Mouse (Mus musculus) effector memory CD4-positive, alpha-beta T cell, adult 7 months (primary cell): ENCODE results near the gene Slc39a7. TPM values are rescaled to one million over a fixed set of nuclear protein-coding genes. Genes with fewer than 3 reads are reported as not detected.

Experiments
- polyA plus RNA-seq: library from polyadenylated mRNA; unstranded; fragments of 100-300 nt; shearing (Covaris generic); gene quantifications from one replicate; pipeline ENCODE4 v1.2.1, GENCODE M21; 2017

Slc39a7 gene
- polyA plus RNA-seq: 137 TPM

DNA sequence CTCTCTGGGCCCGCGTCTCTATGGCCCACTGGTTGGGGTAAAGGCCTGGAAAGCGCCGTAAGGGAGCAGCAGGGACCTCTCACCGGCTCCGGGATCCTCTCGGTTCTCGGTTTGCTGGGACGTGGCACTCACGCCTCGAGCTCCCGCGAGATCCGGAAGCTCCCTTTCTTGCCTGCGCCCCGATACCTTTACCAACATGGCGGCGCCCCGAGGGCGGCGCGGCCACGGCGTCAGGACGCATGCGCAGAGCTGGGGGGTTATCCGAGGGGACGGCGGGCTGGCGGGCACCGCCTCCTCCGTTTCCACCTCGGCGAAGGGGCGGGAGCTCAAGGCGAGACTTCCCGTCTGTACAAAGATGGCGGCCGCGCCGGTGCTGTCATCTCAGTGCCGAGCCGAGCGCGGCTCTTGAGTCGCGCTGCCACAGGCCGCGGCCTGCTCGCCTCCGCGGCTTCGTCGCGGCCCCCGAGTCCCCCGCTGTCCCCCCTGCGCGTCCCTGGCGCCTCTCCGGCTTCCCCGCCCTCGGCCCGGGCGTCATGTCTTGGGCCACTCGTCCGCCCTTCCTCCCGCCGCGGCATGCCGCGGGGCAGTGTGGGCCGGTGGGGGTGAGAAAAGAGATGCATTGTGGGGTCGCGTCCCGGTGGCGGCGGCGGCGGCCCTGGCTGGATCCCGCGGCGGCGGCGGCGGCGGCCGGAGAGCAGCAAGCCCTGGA, at the start of gene Slc39a7, which contains the start of gene Rxrb:
Gene Slc39a7 (minus strand): TSS at position 218 of the 709 bp plus-strand sequence.
Gene Rxrb (plus strand): TSS at position 348 of the 709 bp plus-strand sequence.

DNA sequence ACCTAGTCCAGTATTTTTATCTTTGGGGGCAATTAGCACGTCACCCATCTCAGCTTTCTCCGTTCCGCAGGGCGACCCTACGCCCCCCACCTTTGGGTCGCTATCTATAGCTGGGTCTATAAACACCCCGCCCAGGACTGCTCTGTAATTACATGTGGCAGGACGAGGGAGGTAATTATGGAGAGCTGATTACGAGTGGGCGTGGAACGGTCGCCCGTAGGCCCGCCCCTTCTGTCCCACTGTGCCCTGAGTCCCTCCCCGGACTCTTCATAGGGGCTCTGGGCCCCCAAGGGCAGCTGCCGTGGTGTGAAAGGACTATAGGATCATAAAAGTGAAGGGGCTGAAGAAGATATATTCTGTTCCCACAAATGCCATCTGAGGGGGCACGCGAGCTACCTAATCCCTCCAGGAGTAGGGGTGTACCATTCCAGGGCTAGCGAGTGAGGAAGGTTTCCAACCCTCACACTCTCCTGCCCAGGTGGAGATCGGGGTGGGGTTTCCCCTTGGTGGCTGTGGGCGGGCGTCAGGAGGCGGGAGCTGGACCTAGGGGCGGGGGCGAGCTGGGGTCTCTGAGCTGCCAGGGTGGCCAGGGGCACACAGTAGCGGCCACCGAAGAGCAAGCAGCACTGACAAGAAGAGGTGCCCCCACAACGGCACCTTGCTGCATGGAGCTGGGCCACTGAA, 7.5 kb upstream of the Slc39a7 start, which contains the start of gene Col11a2:
Gene Col11a2 (plus strand): TSS at position 560 of the 684 bp plus-strand sequence.

DNA sequence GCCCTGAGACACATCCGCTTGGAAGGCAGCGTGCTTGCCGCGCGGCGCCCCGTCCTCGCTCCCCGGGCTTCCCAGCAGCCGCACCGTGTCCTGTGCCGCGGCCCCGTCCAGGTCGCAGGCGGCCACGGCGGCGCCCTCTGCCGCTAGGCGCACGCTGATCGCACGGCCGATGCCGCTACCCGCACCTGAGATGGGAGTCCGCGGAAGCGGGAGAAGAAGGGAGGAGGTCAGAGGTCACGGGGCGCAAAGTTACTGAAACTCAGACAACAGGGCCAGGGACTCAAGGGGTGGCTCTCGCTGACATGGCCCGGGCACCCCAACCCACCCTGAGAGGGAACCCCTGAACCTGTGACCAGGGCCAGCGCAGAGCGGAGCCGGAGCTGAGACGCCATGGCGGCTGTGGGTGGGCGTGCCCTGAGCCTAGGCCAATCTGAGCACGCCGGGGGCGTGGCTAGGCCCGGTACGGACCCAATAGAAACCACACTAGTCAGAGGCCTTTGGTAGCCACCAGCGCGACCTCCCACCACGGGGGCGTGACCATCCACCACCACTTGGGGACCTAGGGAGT, 3.7 kb downstream of the Slc39a7 start, which contains the start of gene H2-Ke6:
Gene H2-Ke6 (minus strand): TSS at position 405 of the 568 bp plus-strand sequence.

GRCm38 (mm10) chr17:34024317-34024821, 7.1 kb downstream of the Slc39a7 start, which contains the start of gene Ring1:
Ring1 (minus strand) TSS chr17:34024680.

DNA sequence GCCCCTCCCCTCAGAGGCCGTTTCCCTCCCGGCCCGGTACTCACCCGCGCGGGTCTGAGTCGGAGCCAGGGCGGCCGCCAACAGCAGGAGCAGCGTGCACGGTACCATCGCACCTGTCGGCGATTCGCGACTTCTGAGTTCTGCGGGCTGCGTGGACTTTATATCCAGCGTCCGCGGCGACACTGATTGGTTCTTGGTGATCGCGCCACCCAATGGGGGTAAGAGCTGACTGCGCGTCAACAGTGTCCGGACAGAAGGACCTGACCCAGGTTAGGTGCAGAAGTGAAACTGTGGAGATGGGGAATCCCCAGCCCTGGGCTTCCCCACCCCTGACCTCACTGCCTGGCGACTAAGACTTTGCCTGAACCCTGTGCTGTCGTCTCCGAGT, 31.3 kb downstream of the Slc39a7 start, which contains the start of gene H2-K1:
Gene H2-K1 (minus strand): TSS at position 198 of the 388 bp plus-strand sequence.

Other genes starting within 250 kb of the Slc39a7 start
- gene Angptl4, start 249.9 kb downstream of the Slc39a7 start, polyA plus RNA-seq: 1.1 TPM
- 4.4 TPM for gene Kank3, start 221.2 kb downstream of the Slc39a7 start, polyA plus RNA-seq
- gene Rps28, start 207.1 kb downstream of the Slc39a7 start, polyA plus RNA-seq: 951 TPM
- gene Ndufa7, start 207.1 kb downstream of the Slc39a7 start, polyA plus RNA-seq: 204 TPM
- 15.4 TPM for gene Cd320, start 188.6 kb downstream of the Slc39a7 start, polyA plus RNA-seq
- not detected for gene Gm7029, start 157.8 kb downstream of the Slc39a7 start, polyA plus RNA-seq
- gene Kifc1, start 141.0 kb downstream of the Slc39a7 start, polyA plus RNA-seq: not detected
- 1.1 TPM for gene Platr17, start 126.5 kb downstream of the Slc39a7 start, polyA plus RNA-seq
- gene Daxx, start 122.3 kb downstream of the Slc39a7 start, polyA plus RNA-seq: 50.2 TPM
- gene Tapbp, start 115.8 kb downstream of the Slc39a7 start, polyA plus RNA-seq: 361 TPM
- gene Zbtb22, start 115.8 kb downstream of the Slc39a7 start, polyA plus RNA-seq: 17.3 TPM
- 79.3 TPM for gene Rgl2, start 102.1 kb downstream of the Slc39a7 start, polyA plus RNA-seq
- gene Pfdn6, start 91.3 kb downstream of the Slc39a7 start, polyA plus RNA-seq: 83.9 TPM
- gene Wdr46, start 91.0 kb downstream of the Slc39a7 start, polyA plus RNA-seq: 39.0 TPM
- gene B3galt4, start 80.2 kb downstream of the Slc39a7 start, polyA plus RNA-seq: 8.6 TPM
- 38.1 TPM for gene Vps52, start 75.9 kb downstream of the Slc39a7 start, polyA plus RNA-seq
- 2,394 TPM for gene Rps18, start 75.7 kb downstream of the Slc39a7 start, polyA plus RNA-seq
- 13,530 TPM for gene H2-K1, start 31.3 kb downstream of the Slc39a7 start, polyA plus RNA-seq
- gene Ring1, start 7.0 kb downstream of the Slc39a7 start, polyA plus RNA-seq: 26.1 TPM
- gene H2-Ke6, start 3.6 kb downstream of the Slc39a7 start, polyA plus RNA-seq: 225 TPM
- gene Rxrb, start 130 bp upstream of the Slc39a7 start, polyA plus RNA-seq: 78.8 TPM
- gene Col11a2, start 7.8 kb upstream of the Slc39a7 start, polyA plus RNA-seq: 0.27 TPM
- gene H2-Oa, start 60.7 kb upstream of the Slc39a7 start, polyA plus RNA-seq: 1.2 TPM
- 12.1 TPM for gene H2-DMa, start 87.9 kb upstream of the Slc39a7 start, polyA plus RNA-seq
- 260 TPM for gene Brd2, start 91.0 kb upstream of the Slc39a7 start, polyA plus RNA-seq
- 0.28 TPM for gene H2-DMb2, start 111.6 kb upstream of the Slc39a7 start, polyA plus RNA-seq
- 1.0 TPM for gene H2-DMb1, start 121.4 kb upstream of the Slc39a7 start, polyA plus RNA-seq
- gene Tap1, start 155.9 kb upstream of the Slc39a7 start, polyA plus RNA-seq: 207 TPM
- 283 TPM for gene Psmb9, start 156.1 kb upstream of the Slc39a7 start, polyA plus RNA-seq
- 746 TPM for gene Psmb8, start 166.0 kb upstream of the Slc39a7 start, polyA plus RNA-seq
- 259 TPM for gene Tap2, start 171.8 kb upstream of the Slc39a7 start, polyA plus RNA-seq
- gene H2-Ob, start 207.2 kb upstream of the Slc39a7 start, polyA plus RNA-seq: 20.6 TPM
- 0.38 TPM for gene H2-Ab1, start 226.0 kb upstream of the Slc39a7 start, polyA plus RNA-seq